ENCODE assay signal across 8 mouse cellular contexts in the genomic region with DNA sequence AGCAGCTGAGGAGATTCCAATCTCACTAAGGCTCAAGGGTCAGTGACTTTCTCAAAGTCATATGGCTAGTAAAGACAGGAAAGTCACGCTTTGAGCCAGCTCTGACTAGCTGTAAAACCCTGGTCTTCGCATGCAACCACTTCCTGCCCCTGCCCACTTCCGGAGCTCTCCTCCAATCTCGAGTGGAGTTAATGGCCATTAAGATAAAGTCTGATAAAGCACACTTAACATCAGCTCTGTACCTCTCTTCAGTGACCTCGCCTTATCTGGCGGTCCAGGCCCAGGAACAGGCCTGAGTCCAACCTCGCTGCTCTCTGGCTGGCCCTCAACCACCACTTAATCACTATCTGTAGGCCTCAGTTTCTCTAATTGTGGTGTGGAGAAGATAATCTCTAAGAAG. TPM values are rescaled to one million over a fixed set of nuclear protein-coding genes. Genes with fewer than 3 reads are reported as not detected.
DNase-seq lines count a peak whose midpoint lies in the region; ATAC-seq and TF ChIP-seq lines count a peak whose summit lies in the region.
"Had no signal": no experiment of that assay in that cellular context is flagged by ENCODE, and none has a peak within 500 bp of the region (broad histone marks: within the 10 kb centered on the region; RNA-seq: fewer than 3 reads in every experiment).

No protein-coding gene starts in this region.

- peak; percentile 59 for DNase-seq in MEL-GATA-1-ER (ENCODE audit: extremely low read depth, low read depth)
- peak; percentile 18 to 31 for DNase-seq in natural killer cell, adult 2 months (ENCODE audit: low spot score in 2 of 2)
- no peak for DNase-seq in hindbrain, postnatal 0 days (ENCODE audit: low spot score)
- DNase-seq in spleen, postnatal 4 days (ENCODE audit: low spot score in 2 of 2): no peak
- DNase-seq in thymus, postnatal 10 days (ENCODE audit: low spot score in 2 of 2): no peak

- TF ChIP-seq CTCF in hindbrain, postnatal 0 days (IDR thresholded peaks at IDR 0.05; ENCODE audit: low read depth): no peak

- H3K9ac ChIP-seq in liver, embryonic 12.5 days: peak overlapping the region; percentile 12; the same call in 1 of the 2 replicates
- no peak overlapping the region for H3K9ac ChIP-seq in hindbrain, postnatal 0 days (replicated peaks; ENCODE audit: low read length)

- peak overlapping the region; percentile 81 for H3K27ac ChIP-seq in liver, embryonic 12.5 days
- no peak overlapping the region for H3K27ac ChIP-seq in hindbrain, postnatal 0 days
- H3K27ac ChIP-seq: limb, embryonic 10.5 days had no signal

- H3K4me2 ChIP-seq in liver, embryonic 12.5 days: peak overlapping the region; percentile 51
- no peak overlapping the region for H3K4me2 ChIP-seq in hindbrain, postnatal 0 days (ENCODE audit: low read depth, low read length)

- peak; percentile 43 for ATAC-seq in granulocyte monocyte progenitor cell, adult 5-6 weeks (replicated peaks; ENCODE audit: poor library complexity, severe bottlenecking)
- ATAC-seq in liver, embryonic 12.5 days: peak; percentile 71
- ATAC-seq in hindbrain, postnatal 0 days: no peak

- WGBS in liver, embryonic 12.5 days (ENCODE audit: insufficient replicate concordance): 9% methylated on average over 7 of the region's 7 CpGs
- WGBS in hindbrain, postnatal 0 days: 86% methylated on average over 7 of the region's 7 CpGs

- no peak overlapping the region for H3K4me3 ChIP-seq in liver, embryonic 12.5 days
- no peak overlapping the region for H3K4me3 ChIP-seq in hindbrain, postnatal 0 days (ENCODE audit: low read length)
- H3K4me3 ChIP-seq: limb, embryonic 10.5 days had no signal

- H3K4me1 ChIP-seq in liver, embryonic 12.5 days: peaks cover 85% of the 10 kb centered on the region
- H3K4me1 ChIP-seq in hindbrain, postnatal 0 days (ENCODE audit: insufficient read depth, low read length): peaks cover 11% of the 10 kb centered on the region; the same call in 1 of the 2 replicates

- no peaks in the 10 kb centered on the region for H3K9me3 ChIP-seq in liver, embryonic 12.5 days (replicated peaks)
- H3K9me3 ChIP-seq in hindbrain, postnatal 0 days (ENCODE audit: low read length): no peaks in the 10 kb centered on the region
- H3K9me3 ChIP-seq: limb, embryonic 10.5 days had no signal

- no peaks in the 10 kb centered on the region for H3K36me3 ChIP-seq in liver, embryonic 12.5 days
- H3K36me3 ChIP-seq in hindbrain, postnatal 0 days (ENCODE audit: insufficient read depth, low read length): no peaks in the 10 kb centered on the region

- peaks cover 70% of the 10 kb centered on the region for H3K27me3 ChIP-seq in liver, embryonic 12.5 days (replicated peaks)
- H3K27me3 ChIP-seq in hindbrain, postnatal 0 days (ENCODE audit: insufficient read depth, low read length): no peaks in the 10 kb centered on the region

RNA-seq across cellular contexts. Expression of gene C77080, which starts 26.7 kb away (rescaled TPM):
- total RNA-seq in granulocyte monocyte progenitor cell, adult 5-6 weeks (2014; fragmentation: Nextera tagmentation): 0.32 and 0.88 TPM in 2 replicates
- total RNA-seq in granulocyte monocyte progenitor cell, adult 5-6 weeks (2017): 0.05 TPM in 1 of 2 replicates, not detected in the other
- 0.72 and 0.92 TPM in 2 replicates for polyA plus RNA-seq in liver, embryonic 12.5 days (2016; fragmentation: Nextera tagmentation; extraction: Ambion mirVana)
- total RNA-seq in hindbrain, postnatal 0 days (2014; rRNA removed): 23.1 and 29.0 TPM in 2 replicates
- 4.9 and 5.3 TPM in 2 replicates for polyA plus RNA-seq in hindbrain, postnatal 0 days (2015; fragmentation: Nextera tagmentation; extraction: Ambion mirVana)

RNA-seq across cellular contexts. Expression of gene Yars, which starts 44.9 kb away (rescaled TPM):
- total RNA-seq in granulocyte monocyte progenitor cell, adult 5-6 weeks (2014; fragmentation: Nextera tagmentation): 42.7 and 44.3 TPM in 2 replicates
- 56.7 and 64.5 TPM in 2 replicates for total RNA-seq in granulocyte monocyte progenitor cell, adult 5-6 weeks (2017)
- 92.4 and 92.9 TPM in 2 replicates for polyA plus RNA-seq in liver, embryonic 12.5 days (2016; fragmentation: Nextera tagmentation; extraction: Ambion mirVana)
- 56.0 and 79.6 TPM in 2 replicates for total RNA-seq in hindbrain, postnatal 0 days (2014; rRNA removed)
- 101 and 102 TPM in 2 replicates for polyA plus RNA-seq in hindbrain, postnatal 0 days (2015; fragmentation: Nextera tagmentation; extraction: Ambion mirVana)

RNA-seq across cellular contexts. Expression of gene S100pbp, which starts 45.0 kb away (rescaled TPM):
- 20.8 and 30.0 TPM in 2 replicates for total RNA-seq in granulocyte monocyte progenitor cell, adult 5-6 weeks (2014; fragmentation: Nextera tagmentation)
- total RNA-seq in granulocyte monocyte progenitor cell, adult 5-6 weeks (2017): 14.8 and 18.3 TPM in 2 replicates
- polyA plus RNA-seq in liver, embryonic 12.5 days (2016; fragmentation: Nextera tagmentation; extraction: Ambion mirVana): 10.9 and 12.1 TPM in 2 replicates
- total RNA-seq in hindbrain, postnatal 0 days (2014; rRNA removed): 35.9 and 36.8 TPM in 2 replicates
- 16.2 and 16.9 TPM in 2 replicates for polyA plus RNA-seq in hindbrain, postnatal 0 days (2015; fragmentation: Nextera tagmentation; extraction: Ambion mirVana)

RNA-seq across cellular contexts. Expression of gene Sync, which starts 52.9 kb away (rescaled TPM):
- not detected in 2 replicates for total RNA-seq in granulocyte monocyte progenitor cell, adult 5-6 weeks (2014; fragmentation: Nextera tagmentation)
- total RNA-seq in granulocyte monocyte progenitor cell, adult 5-6 weeks (2017): not detected in 2 replicates
- polyA plus RNA-seq in liver, embryonic 12.5 days (2016; fragmentation: Nextera tagmentation; extraction: Ambion mirVana): 0.13 and 0.24 TPM in 2 replicates
- total RNA-seq in hindbrain, postnatal 0 days (2014; rRNA removed): 1.9 and 3.3 TPM in 2 replicates
- polyA plus RNA-seq in hindbrain, postnatal 0 days (2015; fragmentation: Nextera tagmentation; extraction: Ambion mirVana): 1.9 and 2.0 TPM in 2 replicates

Comparison
In these comparisons a context has a peak if more than half of its experiments do, and no peak if none do; other contexts are left out.
1. DNase-seq: peak in MEL-GATA-1-ER (single experiment) and natural killer cell, adult 2 months (2 of 2); none in hindbrain, postnatal 0 days (single experiment), spleen, postnatal 4 days (0 of 2) and thymus, postnatal 10 days (0 of 2).
2. RNA of gene C77080, which starts 26.7 kb away (total RNA-seq): 23.1 to 29.0 TPM in hindbrain, postnatal 0 days; 0.05 to 0.88 TPM in granulocyte monocyte progenitor cell, adult 5-6 weeks; every median in the first group is over 10 times any median in the second.